Mouse (Mus musculus) fat pad, adult 2 months (tissue): ENCODE data around the gene Zbtb20.

ENCODE experiments used
- DNase-seq: peaks from one replicate; pipeline ENCODE4 v3.0.0-alpha.2; 2011; ENCODE audit warnings: low read depth, low spot score; ENCODE audit errors: extremely low read depth

Zbtb20 gene

DNA sequence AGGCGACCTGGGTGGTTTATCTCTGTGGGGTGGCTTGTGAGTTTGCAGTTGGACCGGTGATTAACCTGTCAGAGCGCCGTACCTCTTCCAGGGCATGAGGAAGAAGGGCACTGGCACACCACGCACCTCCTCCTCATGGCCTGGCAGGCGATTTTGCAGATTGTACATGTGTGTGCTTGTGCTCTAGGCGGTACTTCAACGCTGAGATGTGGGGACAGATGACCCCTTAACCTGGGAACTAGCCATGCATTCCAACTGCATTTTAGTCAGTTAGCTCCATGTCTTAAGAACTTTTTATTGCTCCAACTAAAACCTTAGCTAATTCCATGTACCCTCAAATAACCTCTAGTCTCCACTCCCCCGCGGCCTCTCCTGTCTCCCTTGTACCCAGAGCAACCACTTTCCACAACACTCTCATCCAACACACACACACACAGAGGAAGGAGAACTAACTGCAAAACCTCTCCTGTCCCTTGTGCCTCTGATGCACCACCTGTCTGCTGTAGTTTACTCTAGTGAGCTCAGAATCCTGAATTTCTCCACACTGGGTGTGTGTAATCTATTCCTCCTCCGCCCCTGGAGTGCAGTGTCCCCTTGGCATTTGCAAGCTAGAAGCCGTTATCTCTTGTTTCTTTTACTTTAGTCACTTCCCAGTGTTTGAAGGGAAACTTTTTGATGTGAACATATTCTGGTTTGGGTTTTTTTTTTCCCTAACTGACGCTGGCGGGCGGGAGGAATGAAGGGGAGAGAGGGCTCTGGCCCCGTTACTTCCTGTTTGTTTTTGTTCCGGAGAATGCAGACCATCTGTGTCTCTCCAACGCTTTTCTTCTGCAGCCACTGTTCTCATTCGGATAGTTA is 671.9 kb downstream of the Zbtb20 start:
- no peak for DNase-seq

DNA sequence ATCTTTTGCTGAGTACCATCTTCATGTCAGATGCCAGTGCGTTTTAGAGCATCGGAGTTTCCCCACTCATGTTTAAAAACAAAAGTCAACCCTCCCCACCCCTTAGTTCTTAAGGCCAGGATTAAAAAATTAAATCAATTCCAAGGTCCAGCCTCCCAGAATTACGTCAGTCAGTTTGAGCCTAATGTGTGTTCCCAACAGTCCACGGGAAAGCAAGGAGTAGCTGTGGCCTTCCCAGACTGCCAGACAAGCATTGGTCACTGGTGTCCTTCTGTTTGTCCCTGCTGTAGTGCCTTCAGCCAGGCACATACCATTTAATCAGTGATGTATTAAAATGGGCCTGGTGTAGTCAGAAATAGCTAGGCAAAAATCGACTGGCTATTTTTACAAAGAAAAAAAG is 673.1 kb downstream of the Zbtb20 start:
- DNase-seq, result no peak

DNA sequence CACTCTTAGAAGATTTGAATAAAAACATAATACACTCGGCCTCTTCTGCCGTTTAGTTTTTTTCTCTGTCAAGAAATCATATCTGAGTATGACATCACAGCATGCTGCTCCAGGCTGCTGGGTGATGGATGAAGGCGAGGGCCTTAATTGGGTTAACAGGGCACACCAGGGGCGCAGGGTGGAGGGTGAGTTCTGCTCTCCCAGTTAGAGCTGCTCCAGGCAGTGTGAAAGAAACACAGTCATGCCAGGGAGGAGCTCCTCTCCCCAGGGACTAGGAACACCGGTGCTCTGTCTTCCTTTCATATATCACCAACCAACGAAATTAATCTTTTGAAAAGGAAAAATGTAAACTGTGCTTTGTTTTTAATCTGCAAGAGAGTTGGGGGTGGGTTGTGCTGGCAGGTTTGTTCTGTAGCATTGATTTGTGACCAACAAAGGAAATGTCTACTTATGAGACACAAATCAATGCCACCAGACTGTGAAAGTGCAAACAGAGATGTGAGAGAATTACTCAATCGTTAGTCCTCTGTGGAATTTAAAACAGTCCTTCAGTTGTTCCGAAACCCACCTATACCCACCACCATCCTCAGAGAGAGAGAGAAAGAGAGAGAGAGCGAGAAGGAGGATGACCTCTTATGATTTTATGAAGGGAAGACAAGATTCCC is 673.9 kb downstream of the Zbtb20 start:
- no peak for DNase-seq

DNA sequence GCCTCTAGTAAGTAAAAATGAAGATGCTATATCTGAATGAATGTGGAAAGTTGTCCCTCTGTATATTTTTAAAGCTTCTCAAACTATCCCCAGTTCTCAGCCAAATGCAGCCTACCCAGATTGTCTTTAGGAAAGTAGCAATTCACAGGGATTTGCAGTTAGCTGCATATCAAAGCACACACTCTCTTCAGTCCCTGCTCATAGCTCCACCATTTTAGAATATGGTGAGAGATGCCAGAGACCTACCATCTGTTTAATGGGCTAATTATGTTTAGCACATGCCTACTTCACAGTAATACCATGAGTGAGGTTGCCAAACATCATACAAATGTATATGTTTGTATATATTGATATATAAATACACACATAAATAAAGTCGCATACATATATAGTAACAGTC is 676.8 kb downstream of the Zbtb20 start:
- DNase-seq, result no peak

DNA sequence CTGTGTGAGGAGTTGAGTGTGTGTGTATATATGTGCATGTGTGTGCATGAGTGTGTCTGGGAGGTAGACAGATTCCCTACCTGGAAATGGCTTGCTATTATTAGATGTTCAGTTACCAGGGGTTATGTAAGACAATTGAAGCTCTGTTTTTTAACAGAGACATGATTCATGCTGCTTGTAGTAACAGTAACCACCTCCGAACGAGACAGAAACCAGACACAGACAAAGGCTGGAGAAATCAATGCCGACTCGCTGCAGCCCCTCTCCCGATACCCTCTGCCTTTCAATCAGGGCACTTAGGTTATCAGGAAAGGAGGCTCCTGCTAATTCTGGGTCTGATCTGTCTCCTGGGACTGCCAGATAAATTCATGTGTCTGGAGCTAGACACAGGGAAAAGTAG is 681.7 kb downstream of the Zbtb20 start:
- DNase-seq, result no peak

DNA sequence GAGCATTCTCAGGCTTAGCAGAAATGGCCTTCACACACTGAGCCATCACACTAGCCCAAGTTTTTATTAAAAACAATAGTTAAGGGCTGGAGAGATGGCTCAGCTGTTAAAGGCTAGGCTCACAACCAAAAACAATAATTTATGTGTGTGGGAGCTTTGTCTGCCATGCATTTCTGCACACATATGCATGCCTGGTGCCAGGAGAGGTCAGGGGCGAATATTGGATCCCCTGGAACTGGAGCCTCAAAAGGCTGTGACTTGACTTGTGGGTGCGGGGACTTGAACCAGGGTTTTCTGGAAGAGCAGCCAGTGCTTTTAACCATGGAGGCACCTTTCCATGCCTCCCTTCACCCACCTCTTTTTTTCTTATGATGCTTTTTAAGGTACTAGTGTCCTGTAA is 685.6 kb downstream of the Zbtb20 start:
- DNase-seq, result no peak

DNA sequence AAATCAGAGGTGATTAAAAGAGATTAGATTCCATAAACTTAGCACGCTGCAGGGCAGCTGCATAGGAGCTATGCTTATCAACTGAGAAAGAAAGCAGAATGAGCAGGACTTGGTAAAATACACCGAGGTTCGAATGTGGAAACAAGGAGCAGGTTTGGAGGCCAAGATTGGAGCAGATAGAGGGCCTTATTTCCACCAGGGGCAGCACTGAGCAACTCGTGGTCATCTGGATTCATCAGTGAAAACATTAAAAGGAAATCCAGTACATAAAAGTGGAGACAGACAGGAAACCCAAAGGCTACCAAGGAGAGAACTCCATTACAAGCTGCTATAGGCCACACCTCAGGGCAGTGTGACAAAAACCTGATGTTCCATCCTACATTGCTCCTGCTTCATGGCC is 686.3 kb downstream of the Zbtb20 start:
- no peak for DNase-seq

DNA sequence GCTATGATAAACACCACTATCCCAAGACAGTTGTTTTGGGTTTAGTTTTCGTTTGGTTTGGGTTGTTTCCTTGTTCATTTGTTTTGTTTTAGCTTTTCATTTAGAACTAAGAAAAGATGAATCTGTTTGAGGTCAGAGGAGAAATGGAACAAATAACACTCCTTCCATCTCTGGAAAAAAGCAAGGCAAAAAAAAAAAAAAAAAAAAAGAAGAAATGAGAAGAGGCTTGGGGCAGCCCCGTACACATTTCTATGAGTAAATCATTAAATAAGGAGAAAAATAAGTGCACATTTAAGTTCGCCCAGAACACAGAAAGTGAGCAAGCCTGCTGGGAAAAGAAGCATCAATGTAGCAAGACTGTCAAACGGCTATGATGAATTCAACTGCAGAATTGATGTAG is 690.2 kb downstream of the Zbtb20 start:
- no peak for DNase-seq

DNA sequence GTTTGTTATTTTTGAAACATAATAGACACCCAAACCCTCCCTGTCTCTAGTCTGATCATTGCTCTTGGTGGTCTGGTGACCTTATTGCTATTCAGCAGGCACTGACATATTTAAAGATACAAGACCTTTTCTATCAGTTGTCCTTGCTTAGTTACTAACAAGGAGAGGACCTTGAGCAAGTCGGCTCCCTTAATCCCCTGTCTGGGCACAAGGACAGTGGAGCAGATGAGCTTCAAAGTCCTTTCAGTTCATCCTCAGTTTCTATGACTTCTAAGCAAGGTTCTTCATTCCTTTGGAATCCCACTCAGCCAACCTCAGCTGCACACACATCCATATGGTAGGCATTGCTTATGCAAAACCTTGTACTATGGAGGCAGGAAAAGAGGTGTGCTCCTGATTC is 690.8 kb downstream of the Zbtb20 start:
- DNase-seq, result no peak

DNA sequence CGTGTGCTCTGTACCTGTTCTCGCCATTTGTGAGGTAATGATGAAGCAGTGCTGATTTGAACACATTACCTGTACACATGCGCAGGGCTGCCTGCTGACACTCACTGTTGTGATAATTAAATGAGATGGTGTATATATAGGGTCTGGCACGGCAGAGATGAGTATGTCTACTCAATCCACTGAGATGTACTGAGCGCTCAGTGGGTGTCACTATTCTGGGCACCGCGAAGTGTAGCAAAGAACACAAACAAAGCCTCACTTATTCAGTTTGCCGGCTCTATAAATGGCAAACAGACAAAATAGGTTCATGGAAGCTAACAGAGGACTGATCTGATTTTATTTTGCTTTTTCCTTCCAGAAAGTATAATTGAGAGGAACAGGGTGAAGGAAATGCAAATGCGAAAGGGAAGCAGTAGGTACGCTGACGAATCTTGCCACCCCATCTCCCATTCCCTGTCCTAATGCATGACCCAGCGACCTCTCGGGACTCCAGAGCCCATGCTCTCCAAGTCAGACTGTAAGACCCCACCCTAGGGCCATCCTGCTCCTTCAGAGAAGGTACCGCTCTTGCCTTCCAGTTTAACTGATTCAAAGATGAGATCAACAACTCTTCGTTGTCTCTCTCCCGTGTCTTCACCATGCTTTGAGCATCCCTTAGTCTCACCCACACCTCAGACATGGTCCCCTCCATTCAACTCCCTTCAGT is 695.8 kb downstream of the Zbtb20 start:
- DNase-seq, result no peak

DNA sequence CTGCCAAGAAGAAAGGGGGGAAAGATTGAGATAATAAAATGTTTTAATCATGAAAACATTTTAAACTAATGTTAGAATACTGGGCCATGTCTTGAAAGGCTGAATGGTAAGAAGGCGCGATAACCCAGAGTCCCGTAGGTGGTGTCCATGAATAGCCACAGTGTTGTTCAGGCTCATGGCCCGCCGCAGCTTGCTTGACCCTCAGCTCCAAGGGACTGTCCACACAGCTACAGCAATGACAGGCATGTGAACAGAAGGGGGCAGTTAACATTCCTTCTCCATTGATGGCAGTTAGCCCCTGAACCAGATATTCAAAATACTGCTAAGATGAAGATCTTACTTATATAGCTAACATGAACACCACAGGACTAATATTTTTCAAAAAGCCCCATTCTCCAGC is 696.5 kb downstream of the Zbtb20 start:
- DNase-seq, result no peak

DNA sequence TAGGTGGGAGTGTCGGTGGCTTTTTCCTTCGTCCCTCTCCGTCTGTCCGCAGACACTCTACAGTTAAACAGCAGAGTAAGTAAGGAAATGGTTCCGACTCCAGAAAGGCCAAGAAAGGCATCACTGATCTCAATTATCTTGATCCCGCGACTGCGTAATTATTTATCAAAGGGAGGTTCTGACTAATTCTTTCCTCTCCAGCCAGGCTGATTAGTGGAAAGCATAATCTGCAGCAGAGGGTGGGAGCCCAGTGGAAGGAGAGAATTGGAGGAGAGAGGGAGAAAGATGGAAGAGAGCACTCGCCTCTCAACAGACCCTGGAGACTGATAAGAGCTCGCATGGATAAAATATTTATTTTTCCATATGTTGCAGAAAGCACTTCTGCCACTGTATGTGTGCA is 697.1 kb downstream of the Zbtb20 start:
- no peak for DNase-seq

DNA sequence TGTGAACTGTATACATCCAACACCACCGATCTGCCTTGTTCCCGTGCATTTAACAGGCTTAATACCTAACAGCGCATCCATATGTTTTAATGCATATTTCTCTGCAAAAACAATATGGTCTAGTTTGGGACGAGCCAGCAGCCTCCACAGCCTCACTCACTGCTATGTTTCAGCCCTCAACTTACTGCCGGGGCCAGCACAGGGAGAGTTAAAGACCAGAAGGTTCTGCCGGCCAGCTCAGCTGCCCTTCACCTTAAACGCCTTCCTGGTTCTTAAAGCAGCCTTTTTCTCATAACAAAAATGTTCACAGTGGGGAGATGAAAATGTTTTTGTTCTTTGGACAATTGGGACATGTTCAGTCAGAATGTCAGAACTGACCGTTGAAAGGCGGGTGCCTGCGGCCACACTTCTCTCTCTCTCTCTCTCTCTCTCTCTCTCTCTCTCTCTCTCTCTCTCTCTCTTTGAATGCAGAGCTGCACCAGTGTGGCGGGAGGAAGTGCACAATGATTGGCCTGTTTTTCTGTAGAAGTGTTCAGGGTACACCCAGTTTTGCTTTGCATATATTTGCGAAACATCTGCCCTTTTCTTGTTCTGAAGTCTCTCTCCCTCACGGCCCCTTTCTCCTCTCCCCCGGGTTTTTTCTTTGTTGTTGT is 697.6 kb downstream of the Zbtb20 start:
- no peak for DNase-seq

DNA sequence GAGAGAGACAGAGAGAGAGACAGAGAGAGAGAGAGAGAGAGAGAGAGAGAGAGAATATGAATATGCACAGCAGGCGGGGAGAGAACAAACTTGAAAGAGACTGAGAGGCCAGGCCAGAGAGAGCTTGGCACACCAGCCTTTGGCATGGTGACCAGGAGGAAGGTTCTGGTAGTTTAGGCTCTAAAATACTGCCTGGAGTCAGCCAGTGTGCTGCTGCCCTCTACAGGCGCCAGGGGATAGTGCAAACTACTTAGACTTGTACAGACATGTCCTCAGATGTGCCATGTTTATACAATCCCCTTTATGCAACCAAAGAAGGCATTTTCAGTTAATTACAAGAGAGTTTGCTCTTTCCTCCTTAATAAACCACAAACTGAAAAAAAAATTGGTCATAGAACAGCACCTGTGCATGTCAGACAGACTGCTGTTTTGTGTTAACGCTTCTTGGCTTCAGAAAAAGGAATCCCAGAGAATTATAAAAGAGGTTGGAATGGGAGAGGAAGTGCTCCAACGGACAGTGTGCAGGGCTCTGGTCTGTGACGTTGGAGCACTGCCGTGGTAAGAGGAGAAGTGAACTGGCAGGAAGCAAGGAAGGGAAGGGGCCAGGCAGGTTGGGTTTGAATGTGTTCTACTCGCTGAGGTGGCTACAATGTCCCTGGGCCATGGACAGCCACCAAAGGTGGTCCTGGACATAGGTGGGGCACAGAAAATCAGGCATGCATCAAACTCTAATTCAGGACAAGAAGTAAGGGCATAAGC is 698.5 kb downstream of the Zbtb20 start:
- DNase-seq, result peak; percentile 36

DNA sequence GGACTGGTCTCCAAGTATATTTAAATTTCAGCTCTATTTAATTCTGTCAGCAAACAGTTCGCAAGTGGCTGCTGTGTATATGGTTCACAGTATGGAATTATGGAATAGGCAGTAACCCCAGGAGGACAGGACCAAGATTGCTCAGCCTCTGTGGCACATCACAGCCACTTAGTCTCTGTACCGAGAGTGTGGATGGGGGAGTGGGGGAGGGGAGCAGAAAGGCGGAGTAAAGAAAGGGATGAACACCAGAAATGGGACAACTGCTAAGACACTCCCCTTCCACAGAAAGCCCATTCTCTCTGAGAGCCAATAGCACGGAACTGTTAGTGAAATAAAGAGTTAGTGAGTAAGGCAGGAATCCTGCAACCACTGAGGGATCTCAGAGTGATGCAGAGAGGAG is 699.4 kb downstream of the Zbtb20 start:
- no peak for DNase-seq

DNA sequence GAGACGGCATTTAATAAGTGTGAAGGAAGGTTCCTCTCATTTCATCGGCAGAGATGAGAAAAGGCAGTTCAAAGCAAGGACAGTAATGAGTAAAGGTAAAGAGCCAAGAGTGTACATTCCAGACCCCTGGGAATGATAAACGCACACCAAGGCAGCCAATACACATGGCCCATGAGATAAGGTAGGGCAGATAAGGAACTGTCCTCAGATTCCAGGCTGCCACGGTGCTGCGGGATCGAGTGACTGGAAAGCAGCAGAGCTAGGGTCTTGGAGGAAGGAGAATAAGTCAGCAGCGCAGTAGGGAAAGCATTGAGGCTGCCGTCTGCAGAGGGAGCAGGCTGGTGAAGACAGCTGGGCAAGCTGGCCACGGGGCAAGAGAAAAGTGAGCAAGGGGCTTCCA is 699.8 kb downstream of the Zbtb20 start:
- DNase-seq, result no peak

DNA sequence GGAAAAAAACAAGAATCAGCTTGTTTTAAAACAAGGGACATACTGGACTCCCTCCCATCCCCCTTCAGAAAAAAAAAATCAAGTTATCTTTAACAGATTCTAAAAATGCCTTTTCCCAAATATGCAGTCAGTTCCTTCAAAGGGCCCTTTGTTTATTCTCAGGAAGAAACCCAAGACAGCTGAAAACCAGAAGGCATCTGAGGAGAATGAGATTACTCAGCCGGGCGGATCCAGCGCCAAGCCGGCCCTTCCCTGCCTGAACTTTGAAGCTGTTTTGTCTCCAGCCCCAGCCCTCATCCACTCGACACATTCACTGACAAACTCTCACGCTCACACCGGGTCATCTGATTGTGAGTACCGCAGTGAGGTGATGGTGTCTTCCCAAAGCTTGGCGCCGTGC is 701.7 kb downstream of the Zbtb20 start:
- no peak for DNase-seq

DNA sequence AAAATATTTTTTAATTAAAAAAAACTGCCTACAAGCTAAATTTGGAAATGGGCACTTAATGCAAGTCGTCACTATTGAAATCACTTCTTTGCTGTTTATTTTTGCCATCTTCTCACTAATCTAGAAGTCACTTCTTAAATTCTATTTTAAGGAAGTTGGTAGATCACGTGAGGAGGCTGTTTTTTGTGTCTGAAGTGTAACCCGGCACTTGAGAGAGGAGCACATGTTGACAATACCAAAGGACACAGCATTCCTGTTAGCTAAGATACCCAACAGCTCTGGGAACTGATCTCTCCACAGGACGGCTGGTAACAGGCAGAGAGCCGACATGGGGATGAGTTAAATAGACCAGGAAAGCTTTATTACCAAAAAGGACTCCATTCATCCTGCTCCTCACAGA is 702.7 kb downstream of the Zbtb20 start:
- no peak for DNase-seq

DNA sequence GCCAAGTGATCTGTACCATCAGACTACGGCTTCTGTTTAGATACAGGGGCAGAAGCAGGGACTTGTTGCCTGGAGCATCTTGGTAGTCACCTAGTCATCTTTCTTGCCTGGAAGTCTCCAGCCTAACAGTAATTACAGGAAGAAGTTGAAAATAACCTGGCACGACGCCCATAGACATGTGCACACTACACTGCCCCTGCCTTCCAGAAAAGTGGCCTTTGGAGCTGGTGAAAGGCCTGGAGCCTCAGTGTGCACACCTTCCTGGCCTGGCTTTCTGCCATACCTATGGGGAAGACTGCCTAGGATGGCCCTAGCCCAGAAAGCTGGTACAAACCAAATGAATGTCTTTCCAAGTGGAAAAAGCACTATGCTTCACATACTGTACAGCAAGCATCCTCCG is 703.4 kb downstream of the Zbtb20 start:
- DNase-seq, result no peak

DNA sequence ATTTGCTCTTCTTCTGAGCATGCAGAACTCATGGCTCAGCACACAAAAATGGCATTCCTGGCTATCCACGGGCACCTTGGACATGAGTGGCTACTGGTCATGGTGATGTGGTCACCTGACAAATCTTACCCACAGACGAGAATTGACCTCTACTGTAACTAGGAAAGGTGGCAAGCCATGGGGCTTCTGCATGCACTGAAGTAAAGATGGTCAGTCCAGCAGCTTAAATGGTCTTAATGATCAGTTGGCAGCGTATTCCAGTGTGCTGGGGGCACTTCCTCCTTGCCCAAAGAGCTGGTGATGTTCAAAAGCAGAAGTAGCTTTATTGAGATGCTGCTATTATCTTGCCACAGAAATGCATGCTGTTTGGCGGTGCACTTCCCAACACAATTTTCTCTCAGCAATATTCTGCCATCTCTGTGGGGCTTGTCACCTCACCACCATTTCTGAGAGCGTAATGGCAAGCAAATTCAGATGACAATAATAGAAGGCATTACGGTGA is 704.7 kb downstream of the Zbtb20 start:
- DNase-seq, result no peak

DNA sequence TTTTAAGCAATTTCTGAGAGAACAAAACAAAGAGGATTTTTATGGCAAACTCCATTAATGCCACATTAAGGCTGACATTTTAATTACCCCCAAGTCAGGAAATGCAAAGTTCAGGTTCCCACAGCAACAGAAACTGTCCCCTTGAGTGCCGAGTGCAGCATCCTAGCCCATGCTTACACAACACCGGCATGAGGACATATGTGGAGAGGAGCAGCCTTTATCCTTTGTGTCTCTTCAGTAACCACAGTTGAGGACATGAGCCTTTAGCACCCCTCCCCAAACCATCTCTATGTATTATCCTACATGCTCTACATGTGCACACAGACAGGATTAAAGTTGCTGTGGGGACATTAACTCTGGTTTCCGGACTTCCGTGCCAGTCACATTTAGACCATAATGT is 705.9 kb downstream of the Zbtb20 start:
- no peak for DNase-seq
